Mouse (Mus musculus): ENCODE results near the gene Papss1.
A peak's percentile ranks its signal among the peaks of the same experiment; 100 is the strongest.
"Not testable (repeated sequence)": the region's sequence is repeated elsewhere in the genome, so short reads cannot be mapped to it uniquely, and the experiment has no call there.

Gene Papss1

DNA sequence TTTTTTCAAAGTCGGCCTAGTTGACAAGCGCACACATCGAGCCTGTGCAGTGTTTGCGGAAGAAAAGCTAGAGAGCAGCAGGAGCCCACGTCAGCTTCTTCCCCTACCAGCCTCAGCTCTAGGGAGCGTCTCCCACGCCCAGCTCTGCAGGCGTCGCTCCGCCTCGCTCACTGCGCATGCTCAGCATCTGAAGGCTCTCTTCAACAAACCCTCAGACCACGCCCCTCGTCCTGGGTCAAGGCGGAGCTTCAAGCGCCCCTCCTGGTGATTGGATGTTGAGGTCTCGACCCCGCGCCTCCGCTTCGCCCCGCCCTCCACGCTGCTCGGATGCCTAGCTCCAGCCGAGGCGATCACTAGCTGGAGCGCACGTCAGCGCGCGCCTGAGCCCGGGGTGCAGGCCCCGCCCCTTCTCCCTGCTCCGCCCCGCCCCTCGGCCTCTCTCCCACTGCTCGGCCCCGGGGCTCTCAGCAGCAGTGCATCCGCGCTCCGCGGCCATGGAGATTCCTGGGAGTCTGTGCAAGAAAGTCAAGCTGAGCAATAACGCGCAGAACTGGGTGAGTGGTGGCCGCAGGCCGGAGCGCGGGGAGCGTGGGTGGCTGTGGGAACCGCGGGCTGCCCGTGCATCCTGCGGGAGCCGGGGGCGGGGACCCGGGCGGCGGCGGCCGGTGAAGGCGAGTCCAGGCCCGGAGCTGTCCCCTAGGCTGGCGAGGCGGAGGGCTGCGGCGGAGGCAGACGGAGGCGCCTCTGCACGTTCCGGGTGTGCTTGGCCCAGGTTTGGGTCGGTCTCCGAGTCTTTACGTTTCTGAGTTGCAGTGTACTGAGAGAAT, at the start of gene Papss1:
TSS of gene Papss1 (plus strand) at position 339 of the 827 bp plus-strand sequence.
- DNase-seq = peak; percentile 100

- DNase-seq = no peak
Observed at GRCm38 (mm10) chr3:131516332-131516999, 48.1 kb upstream of the Papss1 start.

DNA sequence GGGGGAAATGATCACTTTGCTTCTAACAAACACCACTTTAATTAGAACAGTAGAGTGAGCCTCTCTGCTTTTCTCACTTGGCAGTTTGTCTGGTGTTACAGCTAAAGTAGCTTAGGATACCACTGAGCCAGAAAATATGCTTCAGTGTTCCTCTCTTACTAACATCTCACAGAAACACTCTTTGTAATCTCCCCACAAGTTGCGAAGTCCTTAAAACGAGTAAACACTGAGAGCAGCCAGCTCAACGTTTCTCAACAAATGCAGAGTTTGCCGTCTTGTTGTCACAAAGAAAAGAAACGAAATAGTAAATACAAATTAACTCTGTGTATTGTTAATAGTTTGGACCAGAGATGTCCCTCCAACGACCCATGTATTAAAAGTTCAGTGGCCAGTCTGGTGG, 46.8 kb upstream of the Papss1 start:
- no peak for DNase-seq

DNA sequence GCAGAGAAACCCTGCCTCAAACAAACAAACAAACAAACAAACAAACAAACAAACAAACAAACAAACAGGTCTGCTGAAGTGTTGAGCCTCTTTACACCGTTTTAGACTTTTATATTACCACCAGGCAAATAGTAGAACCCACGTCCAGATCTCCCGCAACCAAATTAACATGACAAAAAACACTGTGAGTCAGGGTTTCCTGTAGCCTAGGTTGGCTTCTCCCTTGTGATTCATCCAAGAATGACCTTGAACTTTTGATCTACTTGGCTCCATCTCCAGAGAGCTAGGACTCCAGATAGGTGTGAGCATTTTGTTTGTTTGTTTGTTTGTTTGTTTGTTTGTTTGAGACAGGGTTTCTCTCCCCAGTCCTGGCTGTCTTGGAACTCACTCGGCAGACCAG, 43.4 kb upstream of the Papss1 start:
- DNase-seq = no peak

DNA sequence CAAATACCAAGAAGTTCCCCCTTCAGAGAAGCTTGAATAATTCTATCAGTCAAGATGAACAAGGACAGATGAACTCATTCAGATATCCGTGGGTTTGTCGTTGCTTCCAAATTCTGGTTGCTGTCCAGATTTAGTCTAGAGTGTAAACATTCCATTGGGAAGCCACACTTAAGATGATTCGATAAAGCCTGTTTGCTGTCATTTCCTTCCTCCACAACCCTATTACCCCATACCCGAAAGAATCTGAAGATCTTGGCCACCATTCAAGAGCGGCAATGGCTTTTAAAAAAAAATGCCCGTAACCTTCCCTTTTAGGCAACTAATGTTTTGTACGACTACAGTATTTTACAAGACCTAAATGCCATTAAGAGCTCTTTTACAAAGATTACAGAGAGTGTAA, 42.3 kb upstream of the Papss1 start:
- no peak for DNase-seq

GRCm38 (mm10) chr3:131523749-131524148, 40.8 kb upstream of the Papss1 start:
- no peak for DNase-seq

DNA sequence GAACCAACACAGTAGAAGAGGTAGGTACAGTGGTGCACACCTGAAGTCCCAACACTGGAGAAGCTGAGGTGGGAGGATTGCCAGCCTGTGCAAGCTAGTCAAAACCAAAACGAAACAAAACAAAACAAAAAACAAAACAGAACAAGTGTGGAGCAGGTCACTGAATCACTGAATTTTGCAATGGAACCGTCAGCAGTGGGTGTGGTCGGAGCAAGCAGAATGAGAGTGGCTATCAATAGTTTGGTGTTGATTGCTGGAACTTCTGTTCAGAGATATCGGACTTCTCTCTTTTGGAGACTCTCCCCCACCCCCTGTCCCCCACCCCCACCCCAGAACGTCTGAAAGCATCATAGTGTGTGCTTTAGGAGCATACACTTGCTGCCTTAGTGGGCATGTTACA, 40.4 kb upstream of the Papss1 start:
- no peak for DNase-seq

GRCm38 (mm10) chr3:131524779-131525178, 39.8 kb upstream of the Papss1 start:
- DNase-seq = peak in 1 of 2 experiments; percentile 54

- DNase-seq = no peak
Observed at GRCm38 (mm10) chr3:131525229-131525628, 39.3 kb upstream of the Papss1 start.

DNA sequence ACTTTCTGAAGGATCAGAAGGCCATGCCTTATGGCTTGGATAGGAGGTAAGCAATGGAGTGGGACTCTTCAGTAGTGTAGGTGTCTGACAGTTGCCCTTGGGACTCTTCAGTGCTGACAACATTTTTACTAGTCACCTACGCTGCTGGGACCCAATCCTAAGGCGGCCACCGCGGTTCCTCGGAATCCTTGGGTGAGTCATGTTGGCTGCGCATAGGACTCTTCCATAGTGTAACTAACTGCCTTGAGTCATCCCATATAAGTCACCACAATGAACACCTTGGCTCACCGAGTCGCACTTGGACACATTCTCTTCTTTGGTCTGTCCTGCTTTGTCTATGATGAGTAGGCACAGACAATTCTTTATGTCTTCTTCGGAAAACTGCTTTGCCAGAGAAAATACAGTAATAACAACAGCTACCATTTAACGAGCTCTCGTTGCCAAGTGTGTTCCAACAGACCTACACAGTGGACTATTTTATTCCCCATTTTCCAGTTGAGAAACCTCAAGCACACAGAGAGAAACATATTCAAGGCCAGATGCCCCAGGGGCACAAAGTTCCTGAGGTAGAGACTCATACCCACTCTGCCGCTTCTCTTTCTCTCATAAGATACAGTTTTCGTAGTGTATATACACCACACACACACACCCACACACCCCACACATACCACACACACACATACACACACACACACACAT, 23.2 kb upstream of the Papss1 start:
- DNase-seq = no peak

GRCm38 (mm10) chr3:131547562-131547961, 17.0 kb upstream of the Papss1 start:
- not testable (repeated sequence) for DNase-seq

- no peak for DNase-seq
Observed at GRCm38 (mm10) chr3:131550046-131550445, 14.5 kb upstream of the Papss1 start.

DNA sequence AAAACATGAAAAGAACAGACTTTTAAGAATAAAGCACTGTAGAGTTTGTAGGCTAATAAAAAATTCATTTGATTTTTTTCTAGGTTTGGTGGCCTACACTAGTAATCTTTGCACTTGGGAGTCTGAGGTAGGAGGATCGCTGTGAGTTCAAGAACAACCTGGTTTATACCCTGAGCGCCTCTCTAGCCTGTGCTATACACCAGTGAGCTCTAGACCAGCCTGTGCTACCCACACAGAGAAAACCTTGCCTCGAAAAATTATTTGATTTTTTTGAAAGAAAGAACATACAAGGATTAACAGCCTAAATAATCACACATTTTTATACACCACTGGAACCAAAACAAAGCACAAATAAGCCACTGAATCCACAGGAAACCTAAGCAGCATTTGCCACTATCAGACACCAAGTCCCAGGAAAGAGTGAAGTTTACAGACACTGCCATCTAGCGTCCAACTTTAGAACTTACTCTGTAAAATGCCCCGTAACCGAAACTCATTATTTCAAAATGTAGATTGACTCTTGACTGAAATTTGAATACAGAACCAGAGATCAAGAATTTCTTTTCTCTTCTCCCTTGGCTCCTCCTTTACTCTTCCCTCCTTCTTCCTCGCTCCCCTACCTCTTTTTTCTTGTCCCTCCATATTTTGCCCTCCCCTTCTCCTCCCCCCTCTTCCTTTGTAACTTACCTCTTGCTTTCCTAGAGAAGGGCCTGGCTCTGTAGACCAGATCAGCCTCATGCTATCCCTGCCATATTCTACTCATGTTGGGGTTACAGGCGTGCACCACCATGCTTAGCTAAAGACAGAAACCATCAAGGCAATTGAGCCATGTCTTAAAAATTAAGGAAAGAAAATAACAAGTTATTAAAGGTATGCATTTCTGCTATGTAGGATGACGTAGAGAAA, 12.0 kb upstream of the Papss1 start:
- peak; percentile 36 to 44 for DNase-seq

GRCm38 (mm10) chr3:131555771-131556170, 8.8 kb upstream of the Papss1 start:
- DNase-seq = no peak

- DNase-seq = no peak
Observed at GRCm38 (mm10) chr3:131561591-131561990, 3.0 kb upstream of the Papss1 start.

DNA sequence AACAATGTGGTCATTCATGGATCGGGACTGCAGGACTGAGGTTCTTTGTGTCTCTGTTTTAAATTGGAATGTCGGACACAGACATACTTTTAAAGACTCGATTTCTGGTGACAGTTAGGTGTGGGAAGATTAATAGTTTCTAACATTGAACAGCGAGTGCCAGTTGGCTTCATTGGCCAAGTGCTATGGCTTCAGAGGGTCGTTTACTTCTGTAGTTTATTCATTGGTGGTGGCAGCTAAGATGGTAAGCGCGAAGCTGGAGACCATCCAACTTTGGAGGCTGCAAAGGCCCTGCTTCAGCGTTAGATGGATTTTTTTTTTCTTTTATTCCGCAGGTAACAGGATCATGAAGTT, 666 bp downstream of the Papss1 start:
- peak in 1 of 2 experiments; percentile 27 for DNase-seq

- no peak for DNase-seq
Observed at GRCm38 (mm10) chr3:131566281-131566680, 1.7 kb downstream of the Papss1 start.

- DNase-seq = no peak
Observed at GRCm38 (mm10) chr3:131570506-131570905, 5.9 kb downstream of the Papss1 start.

DNA sequence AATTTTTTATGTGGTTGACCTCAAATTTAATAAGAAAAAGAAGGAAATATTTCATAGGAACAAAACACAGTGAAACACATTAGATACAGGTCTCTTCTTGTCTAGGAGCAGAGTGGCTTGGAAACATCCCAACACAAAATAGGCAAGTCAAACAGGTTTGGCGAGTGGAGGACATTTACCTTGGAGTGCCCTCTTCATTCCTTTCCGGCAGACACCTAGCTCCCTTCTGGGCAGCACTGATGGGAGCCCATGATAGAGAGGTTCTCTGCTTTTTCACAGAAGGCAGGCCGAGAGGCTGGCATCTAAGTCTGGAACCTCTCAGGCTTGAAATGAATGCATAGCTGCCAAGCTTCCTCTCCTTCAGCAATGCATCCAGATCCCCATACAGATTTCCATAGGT, 9.0 kb downstream of the Papss1 start:
- DNase-seq = peak; percentile 39 to 73

DNA sequence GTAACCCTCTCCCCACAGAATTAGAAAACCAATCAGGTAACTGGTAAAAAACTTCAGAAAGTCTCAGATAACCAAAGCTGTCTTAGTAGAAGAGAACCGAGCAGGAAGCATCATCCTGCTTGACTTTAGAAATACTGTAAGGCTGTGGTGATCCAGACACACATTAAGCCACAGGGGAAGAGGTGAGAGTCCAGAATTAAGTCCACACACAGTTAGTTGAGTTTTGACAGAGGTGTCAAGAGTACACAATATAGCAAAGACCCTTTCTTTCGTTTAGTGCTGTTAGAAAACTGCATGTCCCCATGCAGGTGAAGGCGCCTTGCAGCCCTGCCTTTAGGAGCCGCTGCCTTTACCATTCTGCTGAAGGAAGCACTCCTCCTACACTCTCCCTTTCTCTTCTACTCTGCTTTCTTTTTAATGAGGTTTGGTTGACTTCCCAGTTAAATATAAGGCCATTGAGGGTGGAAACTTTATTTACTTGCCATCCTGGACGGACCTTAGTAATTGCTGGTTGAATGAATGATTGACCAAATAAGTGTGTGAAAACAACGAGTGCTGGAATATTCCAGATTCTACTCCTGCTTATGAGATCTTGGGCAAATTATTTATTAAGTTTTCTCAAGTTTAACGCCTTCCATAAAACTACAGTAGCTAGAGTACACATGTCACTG, 14.0 kb downstream of the Papss1 start:
- DNase-seq = peak in 1 of 2 experiments; percentile 55

GRCm38 (mm10) chr3:131580040-131580439, 15.5 kb downstream of the Papss1 start:
- DNase-seq = no peak

GRCm38 (mm10) chr3:131581096-131581495, 16.5 kb downstream of the Papss1 start:
- DNase-seq = no peak
